Mouse (Mus musculus): ENCODE results near the gene Rhox13. TPM values are rescaled to one million over a fixed set of nuclear protein-coding genes. Genes with fewer than 3 reads are reported as not detected.

Gene Rhox13
- not detected in 2 replicates for polyA plus RNA-seq (2016; fragmentation: Nextera tagmentation; extraction: Ambion mirVana)

DNA sequence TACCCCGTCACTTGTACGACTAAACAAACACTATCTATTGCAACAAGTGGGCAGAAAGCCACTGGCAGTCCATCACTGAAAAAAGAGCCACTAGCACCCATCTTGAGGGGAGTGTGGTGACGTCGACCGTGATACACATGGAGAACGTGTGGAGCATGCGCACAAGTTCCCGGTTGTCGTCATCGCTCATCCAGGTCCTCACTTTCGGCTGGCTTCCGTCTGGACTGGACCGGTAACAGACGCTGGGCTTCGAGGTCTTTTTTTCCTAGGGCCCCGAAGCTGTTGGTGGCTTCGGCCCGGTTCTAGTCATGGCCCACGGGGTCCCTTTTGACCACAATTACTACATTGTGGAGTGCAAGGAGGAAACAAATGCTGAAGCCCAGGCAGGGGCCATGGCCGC is at the start of gene Rhox13:
Gene Rhox13, plus strand, starts transcription at position 238 of the 400 bp plus-strand sequence.
- no peaks in the 10 kb centered on the region for H3K27me3 ChIP-seq
- H3K4me1 ChIP-seq (replicated peaks), result no peaks in the 10 kb centered on the region
- no peaks in the 10 kb centered on the region for H3K36me3 ChIP-seq
- H3K4me3 ChIP-seq (replicated peaks), result no peak within 1 kb of the TSS
- no peak within 1 kb of the TSS for H3K4me2 ChIP-seq
- H3K9me3 ChIP-seq, result 0 out of 2 replicates have a peak, but pooled peaks cover 15% of the 10 kb centered on the region
- WGBS, result 95% methylated on average over 20 of the region's 20 CpGs
- H3K27ac ChIP-seq, result no peak within 1 kb of the TSS
- no peak within 1 kb of the TSS for H3K9ac ChIP-seq (replicated peaks)
- no peak for ATAC-seq (ENCODE audit: insufficient number of reproducible peaks, insufficient read depth, low FRiP score, low TSS enrichment, low read depth)

DNA sequence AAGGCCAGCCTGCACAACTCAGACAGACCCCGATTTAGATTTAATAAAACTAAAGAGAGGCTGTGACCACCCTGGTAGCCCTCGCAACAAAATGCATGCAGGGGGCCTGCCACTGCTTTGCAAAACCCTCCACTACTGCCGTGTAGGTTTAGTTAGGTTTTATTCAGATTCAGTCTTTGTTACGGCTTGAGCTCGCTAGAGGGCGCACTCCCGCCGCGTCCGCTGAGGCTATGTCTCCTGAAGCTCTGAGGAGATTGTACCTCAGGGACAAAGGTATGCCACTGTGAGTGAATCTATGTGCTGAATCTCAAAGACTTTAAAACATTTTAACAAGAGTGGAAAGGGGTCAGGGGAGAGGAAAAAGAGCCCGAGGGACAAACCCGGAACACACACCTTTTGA is 36.8 kb upstream of the Rhox13 start:
- WGBS, result 20% methylated on average over 12 of the region's 12 CpGs
- no peak overlapping the region for H3K9ac ChIP-seq (replicated peaks)

DNA sequence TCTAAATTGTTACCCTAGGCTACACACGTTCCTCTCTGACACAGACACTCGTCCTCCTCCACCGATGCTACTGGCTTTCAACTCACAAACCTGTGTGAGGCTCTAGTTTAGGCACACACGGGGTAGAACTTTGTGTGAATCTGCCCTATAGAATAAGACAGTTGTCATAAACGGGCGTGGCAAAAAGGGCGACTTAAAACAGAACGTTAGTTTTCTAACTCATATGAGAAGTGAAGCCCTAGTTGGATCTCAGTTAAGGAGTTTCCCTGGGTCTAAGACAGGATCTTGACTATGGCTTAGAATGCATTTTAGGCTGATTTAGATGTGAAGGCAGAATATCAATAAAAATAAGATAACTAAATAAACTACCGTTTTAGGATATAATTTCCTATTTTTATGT is 36.0 kb upstream of the Rhox13 start, which contains the start of gene Rhox11:
Gene Rhox11, minus strand, starts transcription at position 101 of the 400 bp plus-strand sequence.
- Histone ChIP-seq H3K4me1 (replicated peaks) (no peaks in the 10 kb centered on the region), H3K36me3 (no peaks in the 10 kb centered on the region), H3K9me3 (no peaks in the 10 kb centered on the region), H3K9ac (replicated peaks) (no peak within 1 kb of the TSS), H3K4me3 (replicated peaks) (no peak within 1 kb of the TSS), H3K27ac (no peak within 1 kb of the TSS), H3K4me2 (no peak within 1 kb of the TSS), H3K27me3 (no peaks in the 10 kb centered on the region)
- no peak for ATAC-seq (ENCODE audit: insufficient number of reproducible peaks, insufficient read depth, low FRiP score, low TSS enrichment, low read depth)
- WGBS, result 89% methylated on average over 9 of the region's 9 CpGs

More for the DNA sequence above, 36.8 kb upstream of the Rhox13 start:
- Histone ChIP-seq H3K27ac (no peak overlapping the region), H3K4me2 (no peak overlapping the region), H3K4me1 (replicated peaks) (no peaks in the 10 kb centered on the region), H3K36me3 (no peaks in the 10 kb centered on the region), H3K27me3 (no peaks in the 10 kb centered on the region), H3K4me3 (replicated peaks) (no peak overlapping the region), H3K9me3 (no peaks in the 10 kb centered on the region)
- ATAC-seq (ENCODE audit: insufficient number of reproducible peaks, insufficient read depth, low FRiP score, low TSS enrichment, low read depth), result no peak

DNA sequence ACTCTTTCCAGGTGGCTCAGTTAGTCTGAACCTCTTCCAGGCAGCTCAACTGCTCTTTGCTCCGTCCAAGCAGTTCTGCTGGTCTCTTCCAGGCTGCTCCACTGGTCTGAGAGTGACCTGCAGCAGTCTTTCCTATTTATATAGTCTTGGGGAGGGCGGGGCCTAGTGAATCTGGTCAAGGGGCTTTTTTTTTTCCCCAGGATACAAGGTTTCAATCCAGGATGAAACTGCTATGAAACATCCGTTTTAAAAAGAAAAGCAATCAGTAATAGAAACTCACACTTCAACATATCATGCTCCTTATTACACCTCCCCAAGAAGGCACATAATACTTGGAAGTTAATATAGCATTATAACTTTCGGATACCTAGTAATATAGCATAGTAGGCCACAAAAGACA is 10.2 kb upstream of the Rhox13 start, which contains the start of gene Rhox12:
Gene Rhox12, minus strand, starts transcription at position 101 of the 400 bp plus-strand sequence.
- H3K36me3 ChIP-seq, result no peaks in the 10 kb centered on the region
- WGBS, result 66% methylated on average over 4 of the region's 4 CpGs
- no peaks in the 10 kb centered on the region for H3K27me3 ChIP-seq
- ATAC-seq (ENCODE audit: insufficient number of reproducible peaks, insufficient read depth, low FRiP score, low TSS enrichment, low read depth), result no peak
- H3K9me3 ChIP-seq, result no peaks in the 10 kb centered on the region
- H3K4me2 ChIP-seq, result no peak within 1 kb of the TSS
- H3K27ac ChIP-seq, result no peak within 1 kb of the TSS
- no peak within 1 kb of the TSS for H3K9ac ChIP-seq (replicated peaks)
- no peaks in the 10 kb centered on the region for H3K4me1 ChIP-seq (replicated peaks)
- no peak within 1 kb of the TSS for H3K4me3 ChIP-seq (replicated peaks)

DNA sequence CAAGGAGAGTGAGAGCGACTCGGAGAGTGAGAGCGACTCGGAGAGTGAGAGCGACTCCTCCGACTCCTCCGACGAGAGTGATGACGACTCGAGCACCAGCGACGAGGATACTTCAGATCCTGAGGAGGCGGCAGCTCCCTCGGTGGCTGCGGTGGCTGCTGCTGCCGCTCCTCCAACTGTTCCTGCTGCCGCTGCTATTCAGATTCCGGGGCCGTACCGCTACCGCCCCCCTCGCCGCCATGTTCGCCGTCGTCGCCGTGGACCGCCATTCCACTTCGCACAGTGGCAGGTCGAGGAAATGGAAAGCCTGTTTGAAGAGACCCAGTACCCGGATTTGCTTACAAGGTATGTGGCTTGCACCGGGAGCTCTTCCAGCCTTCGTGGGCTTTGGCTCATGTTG is 459 bp downstream of the Rhox13 start:
- no peak for ATAC-seq (ENCODE audit: insufficient number of reproducible peaks, insufficient read depth, low FRiP score, low TSS enrichment, low read depth)
- 94% methylated on average over 26 of the region's 34 CpGs for WGBS

DNA sequence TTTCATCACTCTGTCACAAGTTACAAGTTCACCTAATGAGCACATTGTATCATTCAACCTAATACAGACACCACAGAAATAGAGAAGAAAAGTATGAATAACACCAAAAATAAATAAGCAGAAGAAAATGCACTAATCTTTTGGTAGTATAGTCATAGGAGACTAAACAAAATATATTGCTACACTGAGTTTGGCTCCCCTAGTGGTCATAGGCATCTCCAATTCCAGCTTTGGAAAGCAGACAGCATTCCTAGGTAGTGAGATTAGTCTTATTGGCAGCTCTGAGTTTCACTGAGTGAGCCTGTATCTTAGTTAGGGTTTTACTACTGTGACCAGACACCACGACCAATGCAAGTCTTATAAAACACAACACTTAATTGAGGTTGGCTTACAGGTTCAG is 38.1 kb downstream of the Rhox13 start:
- H3K9me3 ChIP-seq, result no peaks in the 10 kb centered on the region
- ATAC-seq (ENCODE audit: insufficient number of reproducible peaks, insufficient read depth, low FRiP score, low TSS enrichment, low read depth), result no peak
- no peak overlapping the region for H3K4me2 ChIP-seq
- H3K4me3 ChIP-seq (replicated peaks), result no peak overlapping the region
- no peaks in the 10 kb centered on the region for H3K36me3 ChIP-seq
- no peak overlapping the region for H3K27ac ChIP-seq
- no peaks in the 10 kb centered on the region for H3K27me3 ChIP-seq
- H3K9ac ChIP-seq (replicated peaks), result no peak overlapping the region
- 44% methylated on average over 1 of the region's 1 CpGs for WGBS
- H3K4me1 ChIP-seq (replicated peaks), result no peaks in the 10 kb centered on the region

More for the DNA sequence above, 459 bp downstream of the Rhox13 start:
- H3K9ac ChIP-seq (replicated peaks), result no peak overlapping the region
- H3K27ac ChIP-seq, result no peak overlapping the region
- H3K9me3 ChIP-seq, result 0 out of 2 replicates have a peak, but pooled peaks cover 15% of the 10 kb centered on the region
- no peaks in the 10 kb centered on the region for H3K36me3 ChIP-seq
- no peak overlapping the region for H3K4me3 ChIP-seq (replicated peaks)
- no peaks in the 10 kb centered on the region for H3K27me3 ChIP-seq
- H3K4me2 ChIP-seq, result no peak overlapping the region
- no peaks in the 10 kb centered on the region for H3K4me1 ChIP-seq (replicated peaks)

DNA sequence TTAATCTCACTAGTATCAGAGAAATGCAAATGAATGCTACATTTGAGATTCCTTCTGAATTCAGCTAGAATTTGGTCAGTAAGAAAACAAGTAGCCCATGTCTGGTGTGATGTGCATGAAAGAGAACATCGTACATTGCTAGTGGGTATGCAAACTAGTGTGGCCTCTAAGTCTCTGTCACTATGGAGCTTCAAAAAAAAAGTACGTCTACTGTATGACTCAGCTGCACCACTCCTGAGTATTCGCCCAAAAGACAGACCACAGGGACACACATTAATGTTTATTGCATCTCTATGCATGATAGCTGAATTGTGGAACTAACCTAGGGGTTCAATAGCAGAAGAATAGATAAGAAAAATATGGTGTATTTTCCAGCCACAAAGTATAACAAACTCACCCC is 44.3 kb downstream of the Rhox13 start:
- WGBS, result 91% methylated on average over 3 of the region's 3 CpGs
- no peaks in the 10 kb centered on the region for H3K4me1 ChIP-seq (replicated peaks)
- no peaks in the 10 kb centered on the region for H3K36me3 ChIP-seq
- H3K4me3 ChIP-seq (replicated peaks), result no peak overlapping the region
- no peak overlapping the region for H3K27ac ChIP-seq
- no peak overlapping the region for H3K4me2 ChIP-seq
- H3K9ac ChIP-seq (replicated peaks), result no peak overlapping the region
- no peaks in the 10 kb centered on the region for H3K27me3 ChIP-seq
- no peak for ATAC-seq (ENCODE audit: insufficient number of reproducible peaks, insufficient read depth, low FRiP score, low TSS enrichment, low read depth)
- H3K9me3 ChIP-seq, result no peaks in the 10 kb centered on the region

DNA sequence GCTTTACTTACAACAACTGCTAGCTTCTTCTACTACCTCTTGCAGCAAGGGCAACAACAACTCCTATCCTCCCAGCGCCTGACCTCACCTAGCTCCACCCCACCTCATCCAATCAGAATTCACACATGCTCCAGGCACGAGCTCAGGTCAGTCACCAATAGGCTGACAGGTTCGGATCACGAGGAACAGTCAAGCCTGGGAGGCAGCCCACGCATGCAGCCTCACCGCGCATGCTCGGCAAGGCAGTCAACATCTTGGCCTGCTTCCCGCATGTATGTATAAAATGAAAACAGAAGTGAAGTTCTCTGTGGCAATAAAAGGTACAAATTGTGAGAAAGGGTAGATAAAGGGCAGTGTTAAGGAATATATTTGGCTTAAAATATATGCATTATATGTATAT is 45.0 kb downstream of the Rhox13 start:
- H3K4me3 ChIP-seq (replicated peaks), result no peak overlapping the region
- no peaks in the 10 kb centered on the region for H3K9me3 ChIP-seq
- H3K4me2 ChIP-seq, result no peak overlapping the region
- H3K4me1 ChIP-seq (replicated peaks), result no peaks in the 10 kb centered on the region
- no peaks in the 10 kb centered on the region for H3K36me3 ChIP-seq
- H3K9ac ChIP-seq (replicated peaks), result no peak overlapping the region
- no peaks in the 10 kb centered on the region for H3K27me3 ChIP-seq
- 77% methylated on average over 9 of the region's 9 CpGs for WGBS
- no peak for ATAC-seq (ENCODE audit: insufficient number of reproducible peaks, insufficient read depth, low FRiP score, low TSS enrichment, low read depth)
- H3K27ac ChIP-seq, result no peak overlapping the region

DNA sequence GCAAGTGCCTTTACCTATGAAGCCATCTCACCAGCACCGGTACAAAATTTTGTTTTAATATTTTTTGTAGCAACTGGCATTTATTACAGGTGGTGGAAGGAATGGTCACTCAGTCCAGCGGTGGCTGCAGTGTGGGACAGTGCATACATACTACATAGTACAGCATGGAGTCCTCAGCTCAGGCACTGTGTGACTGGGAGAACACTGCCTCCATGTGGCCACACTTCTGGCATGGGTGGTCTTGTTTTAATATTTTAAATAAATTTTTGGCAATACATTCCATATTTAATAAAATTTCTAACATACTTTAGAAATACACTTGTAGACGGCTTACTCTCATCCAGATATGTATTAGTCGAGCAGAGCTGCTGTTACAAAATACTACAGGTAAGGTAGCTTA is 45.6 kb downstream of the Rhox13 start:
- Histone ChIP-seq H3K9ac (replicated peaks) (no peak overlapping the region), H3K27ac (no peak overlapping the region), H3K27me3 (no peaks in the 10 kb centered on the region), H3K4me2 (no peak overlapping the region), H3K36me3 (no peaks in the 10 kb centered on the region), H3K4me1 (replicated peaks) (no peaks in the 10 kb centered on the region), H3K9me3 (no peaks in the 10 kb centered on the region), H3K4me3 (replicated peaks) (no peak overlapping the region)
- 82% methylated on average over 4 of the region's 4 CpGs for WGBS
- no peak for ATAC-seq (ENCODE audit: insufficient number of reproducible peaks, insufficient read depth, low FRiP score, low TSS enrichment, low read depth)

Other genes with a start within 250 kb of the Rhox13 start
- gene Rhox8, start 242.3 kb upstream of the Rhox13 start, polyA plus RNA-seq (2016; fragmentation: Nextera tagmentation; extraction: Ambion mirVana), result not detected in 2 replicates
- not detected in 2 replicates for gene Rhox7b, start 224.0 kb upstream of the Rhox13 start, polyA plus RNA-seq (2016; fragmentation: Nextera tagmentation; extraction: Ambion mirVana)
- not detected in 2 replicates for gene Rhox9, start 219.4 kb upstream of the Rhox13 start, polyA plus RNA-seq (2016; fragmentation: Nextera tagmentation; extraction: Ambion mirVana)
- gene Btg1-ps1, start 102.4 kb upstream of the Rhox13 start, polyA plus RNA-seq (2016; fragmentation: Nextera tagmentation; extraction: Ambion mirVana), result not detected in 2 replicates
- gene Btg1-ps2, start 78.1 kb upstream of the Rhox13 start, polyA plus RNA-seq (2016; fragmentation: Nextera tagmentation; extraction: Ambion mirVana), result not detected in 2 replicates
- gene Rhox10, start 54.7 kb upstream of the Rhox13 start, polyA plus RNA-seq (2016; fragmentation: Nextera tagmentation; extraction: Ambion mirVana), result not detected in 2 replicates
- not detected in 2 replicates for gene Rhox11, start 36.1 kb upstream of the Rhox13 start, polyA plus RNA-seq (2016; fragmentation: Nextera tagmentation; extraction: Ambion mirVana)
- not detected in 2 replicates for gene Rhox12, start 10.3 kb upstream of the Rhox13 start, polyA plus RNA-seq (2016; fragmentation: Nextera tagmentation; extraction: Ambion mirVana)
- gene Zbtb33, start 68.6 kb downstream of the Rhox13 start, polyA plus RNA-seq (2016; fragmentation: Nextera tagmentation; extraction: Ambion mirVana), result 3.9 and 4.4 TPM in 2 replicates
- gene Tmem255a, start 131.2 kb downstream of the Rhox13 start, polyA plus RNA-seq (2016; fragmentation: Nextera tagmentation; extraction: Ambion mirVana), result 23.7 and 27.8 TPM in 2 replicates
- gene Atp1b4, start 195.0 kb downstream of the Rhox13 start, polyA plus RNA-seq (2016; fragmentation: Nextera tagmentation; extraction: Ambion mirVana), result 0.15 and 0.27 TPM in 2 replicates

Data from limb, embryonic 12.5 days (tissue).